Mouse (Mus musculus): ENCODE measurements around the gene Plvap. TPM values are rescaled to one million over a fixed set of nuclear protein-coding genes. Genes with fewer than 3 reads are reported as not detected.

Gene Plvap
- polyA plus RNA-seq, 1 experiment from 2014 or later: 6.8 TPM

Other genes with a start within 250 kb of the Plvap start
- 11.8 and 13.0 TPM in 2 replicates for gene Myo9b, start 239.0 kb downstream of the Plvap start, polyA plus RNA-seq (2014; fragmentation: Nextera tagmentation; extraction: Ambion mirVana)
- 51.5 and 64.2 TPM in 2 replicates for gene Haus8, start 238.8 kb downstream of the Plvap start, polyA plus RNA-seq (2014; fragmentation: Nextera tagmentation; extraction: Ambion mirVana)
- 116 and 121 TPM in 2 replicates for gene Use1, start 144.9 kb downstream of the Plvap start, polyA plus RNA-seq (2014; fragmentation: Nextera tagmentation; extraction: Ambion mirVana)
- 3.0 and 3.8 TPM in 2 replicates for gene Ocel1, start 140.5 kb downstream of the Plvap start, polyA plus RNA-seq (2014; fragmentation: Nextera tagmentation; extraction: Ambion mirVana)
- 16.6 and 17.3 TPM in 2 replicates for gene Nr2f6, start 129.8 kb downstream of the Plvap start, polyA plus RNA-seq (2014; fragmentation: Nextera tagmentation; extraction: Ambion mirVana)
- 2.8 and 4.4 TPM in 2 replicates for gene Ushbp1, start 116.0 kb downstream of the Plvap start, polyA plus RNA-seq (2014; fragmentation: Nextera tagmentation; extraction: Ambion mirVana)
- gene Babam1, start 114.9 kb downstream of the Plvap start, polyA plus RNA-seq (2014; fragmentation: Nextera tagmentation; extraction: Ambion mirVana): 91.7 and 97.0 TPM in 2 replicates
- 4.3 and 7.2 TPM in 2 replicates for gene Ankle1, start 105.7 kb downstream of the Plvap start, polyA plus RNA-seq (2014; fragmentation: Nextera tagmentation; extraction: Ambion mirVana)
- gene Abhd8, start 48.1 kb downstream of the Plvap start, polyA plus RNA-seq (2014; fragmentation: Nextera tagmentation; extraction: Ambion mirVana): 75.7 and 93.7 TPM in 2 replicates
- 185 and 214 TPM in 2 replicates for gene Mrpl34, start 46.8 kb downstream of the Plvap start, polyA plus RNA-seq (2014; fragmentation: Nextera tagmentation; extraction: Ambion mirVana)
- gene Dda1, start 42.6 kb downstream of the Plvap start, polyA plus RNA-seq (2014; fragmentation: Nextera tagmentation; extraction: Ambion mirVana): 207 and 225 TPM in 2 replicates
- 5.4 and 6.3 TPM in 2 replicates for gene Ano8, start 25.8 kb downstream of the Plvap start, polyA plus RNA-seq (2014; fragmentation: Nextera tagmentation; extraction: Ambion mirVana)
- 2.2 and 3.8 TPM in 2 replicates for gene Gtpbp3, start 23.6 kb downstream of the Plvap start, polyA plus RNA-seq (2014; fragmentation: Nextera tagmentation; extraction: Ambion mirVana)
- 0.11 and 0.13 TPM in 2 replicates for gene Ccdc194, start 14.0 kb upstream of the Plvap start, polyA plus RNA-seq (2014; fragmentation: Nextera tagmentation; extraction: Ambion mirVana)
- gene Bst2, start 25.7 kb upstream of the Plvap start, polyA plus RNA-seq (2014; fragmentation: Nextera tagmentation; extraction: Ambion mirVana): 2.2 and 2.8 TPM in 2 replicates
- gene Mvb12a, start 31.2 kb upstream of the Plvap start, polyA plus RNA-seq (2014; fragmentation: Nextera tagmentation; extraction: Ambion mirVana): 65.7 and 71.6 TPM in 2 replicates
- not detected in 2 replicates for gene Tmem221, start 47.1 kb upstream of the Plvap start, polyA plus RNA-seq (2014; fragmentation: Nextera tagmentation; extraction: Ambion mirVana)
- gene Nxnl1, start 54.8 kb upstream of the Plvap start, polyA plus RNA-seq (2014; fragmentation: Nextera tagmentation; extraction: Ambion mirVana): not detected in 2 replicates
- 25.8 and 31.5 TPM in 2 replicates for gene Slc27a1, start 57.1 kb upstream of the Plvap start, polyA plus RNA-seq (2014; fragmentation: Nextera tagmentation; extraction: Ambion mirVana)
- gene Pgls, start 80.4 kb upstream of the Plvap start, polyA plus RNA-seq (2014; fragmentation: Nextera tagmentation; extraction: Ambion mirVana): 233 and 279 TPM in 2 replicates
- 4.1 and 4.5 TPM in 2 replicates for gene Fam129c, start 85.9 kb upstream of the Plvap start, polyA plus RNA-seq (2014; fragmentation: Nextera tagmentation; extraction: Ambion mirVana)
- gene Colgalt1, start 99.2 kb upstream of the Plvap start, polyA plus RNA-seq (2014; fragmentation: Nextera tagmentation; extraction: Ambion mirVana): 45.3 and 47.2 TPM in 2 replicates
- gene Unc13a, start 160.0 kb upstream of the Plvap start, polyA plus RNA-seq (2014; fragmentation: Nextera tagmentation; extraction: Ambion mirVana): 13.9 and 16.7 TPM in 2 replicates
- 1.4 and 2.1 TPM in 2 replicates for gene Jak3, start 164.5 kb upstream of the Plvap start, polyA plus RNA-seq (2014; fragmentation: Nextera tagmentation; extraction: Ambion mirVana)
- 0.63 TPM in 1 of 2 replicates, not detected in the other for gene Insl3, start 177.5 kb upstream of the Plvap start, polyA plus RNA-seq (2014; fragmentation: Nextera tagmentation; extraction: Ambion mirVana)
- gene B3gnt3, start 190.0 kb upstream of the Plvap start, polyA plus RNA-seq (2014; fragmentation: Nextera tagmentation; extraction: Ambion mirVana): 0.10 and 0.22 TPM in 2 replicates
- gene Fcho1, start 214.0 kb upstream of the Plvap start, polyA plus RNA-seq (2014; fragmentation: Nextera tagmentation; extraction: Ambion mirVana): 38.6 and 47.4 TPM in 2 replicates